Mouse (Mus musculus) left cerebral cortex, adult 2 months (tissue): ENCODE measurements at regions not wholly inside any gene's neighbourhood (a gene's known extent, or its start where the extent isn't known, plus 50 kb on each side); places are given as distances from the start of the nearest gene placed in this dataset.

Experiments
- DNase-seq, 2 experiments: peaks; one replicate each; pipeline ENCODE4 v3.0.0; 2021 to 2022; ENCODE audit warnings: low spot score in 2 of 2, mixed read lengths in 1 of 2; ENCODE audit errors: extremely low spot score in 1 of 2
- H3K27ac ChIP-seq: fragments of 200-600 bp; 2 replicates; pipeline ENCODE4 v1.8.1; 2022
- H3K4me3 ChIP-seq: fragments of 200-600 bp; 2 replicates; pipeline ENCODE4 v1.8.1; 2022
- CTCF ChIP-seq: fragments of 200-600 bp; IDR thresholded peaks from 2 replicates; pipeline ENCODE4 v1.8.1; 2022; ENCODE audit warnings: antibody characterized with exemption, mild to moderate bottlenecking, moderate library complexity
- intact Hi-C: fragments of 180-260 bp; cut with DNase I; formaldehyde crosslinking; loops from one replicate; pipeline ENCODE4 v1.15.1; 2025

- DNase-seq = no peak
- intact Hi-C loops = loop anchor here (2.0 to 5.0 kb wide), 2 partner anchors 46 to 94 kb away; no protein-coding TSS in a partner anchor
Observed at GRCm38 (mm10) chr19:27556697-27557096, 127.1 kb upstream of the Pum3 start.

DNA sequence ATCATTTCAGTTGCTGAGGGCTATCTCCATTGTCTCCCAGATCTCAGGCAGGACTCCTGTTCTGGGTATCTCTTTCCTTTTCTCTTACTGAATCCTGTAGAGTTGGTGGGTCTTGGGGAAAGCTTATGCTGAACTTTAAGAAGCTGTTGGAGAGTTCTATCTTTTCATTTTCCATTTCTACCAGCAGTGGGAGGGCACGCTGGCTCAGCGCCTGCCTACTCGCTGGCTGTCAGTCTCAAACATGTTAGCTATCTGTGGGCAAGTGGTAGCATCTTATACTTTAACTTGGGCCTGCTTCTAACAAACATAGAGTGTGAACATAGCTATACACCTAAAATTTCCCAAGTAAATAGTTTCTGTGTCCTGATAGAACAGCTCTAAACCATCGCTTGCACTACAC is 125.2 kb upstream of the Pum3 start:
- Histone ChIP-seq H3K27ac (peak overlapping the region; percentile 44; the same call in 1 of the 2 replicates), H3K4me3 (no peak overlapping the region)
- intact Hi-C loops = loop anchor here (5.0 kb wide), 1 partner anchor 93 kb away; no protein-coding TSS in a partner anchor
- DNase-seq = peak in 1 of 2 experiments; percentile 34
- no peak for TF ChIP-seq CTCF

More at GRCm38 (mm10) chr19:27556697-27557096, 127.1 kb upstream of the Pum3 start:
- no peak overlapping the region for H3K27ac ChIP-seq
- no peak for TF ChIP-seq CTCF
- H3K4me3 ChIP-seq = no peak overlapping the region

DNA sequence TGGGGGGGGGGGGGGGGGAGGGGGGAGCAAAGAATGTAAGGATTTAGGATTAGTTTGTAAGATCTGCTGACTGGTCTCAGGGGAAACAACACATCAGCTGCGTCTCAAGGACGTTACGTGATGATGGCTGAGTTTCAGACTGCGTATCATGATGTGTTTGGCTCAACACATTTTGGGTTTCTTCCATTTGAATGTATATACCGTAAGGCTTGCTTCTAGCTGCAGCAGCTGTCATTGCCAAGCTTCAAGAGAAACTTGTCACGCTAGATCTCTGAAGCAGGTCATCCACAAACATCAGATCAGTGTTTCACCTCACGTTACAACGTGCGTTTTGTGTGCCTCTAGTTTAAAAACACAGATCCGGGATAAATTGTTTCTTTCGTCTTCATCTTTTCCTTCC is 123.6 kb upstream of the Pum3 start:
- H3K4me3 ChIP-seq = no peak overlapping the region
- DNase-seq = no peak
- TF ChIP-seq CTCF = no peak
- H3K27ac ChIP-seq = 0 out of 2 replicates have a peak overlapping the region, but pooled peaks have one; percentile 7
- intact Hi-C loops = no loop called here

DNA sequence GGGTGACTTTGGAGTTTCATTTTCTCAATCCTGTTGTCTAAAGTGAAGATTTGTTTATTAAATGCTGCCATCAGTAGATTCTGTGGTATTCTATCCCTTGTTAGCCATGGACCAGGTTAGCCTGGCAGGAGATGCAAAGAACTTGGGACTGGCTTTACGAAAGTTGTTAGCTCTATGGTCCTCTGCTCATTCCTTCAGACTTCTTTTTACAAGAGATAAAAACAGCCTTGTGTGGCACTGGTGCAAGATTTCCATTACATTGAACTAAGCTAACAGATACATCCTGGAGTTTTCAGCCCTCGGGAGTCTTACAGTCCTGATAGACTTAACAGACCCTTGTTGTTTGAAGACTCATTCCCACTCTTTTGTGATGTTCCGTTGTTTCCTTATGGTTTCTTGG is 108.1 kb upstream of the Pum3 start:
- TF ChIP-seq CTCF = no peak
- intact Hi-C loops = no loop called here
- H3K27ac ChIP-seq = no peak overlapping the region
- H3K4me3 ChIP-seq = no peak overlapping the region
- no peak for DNase-seq

DNA sequence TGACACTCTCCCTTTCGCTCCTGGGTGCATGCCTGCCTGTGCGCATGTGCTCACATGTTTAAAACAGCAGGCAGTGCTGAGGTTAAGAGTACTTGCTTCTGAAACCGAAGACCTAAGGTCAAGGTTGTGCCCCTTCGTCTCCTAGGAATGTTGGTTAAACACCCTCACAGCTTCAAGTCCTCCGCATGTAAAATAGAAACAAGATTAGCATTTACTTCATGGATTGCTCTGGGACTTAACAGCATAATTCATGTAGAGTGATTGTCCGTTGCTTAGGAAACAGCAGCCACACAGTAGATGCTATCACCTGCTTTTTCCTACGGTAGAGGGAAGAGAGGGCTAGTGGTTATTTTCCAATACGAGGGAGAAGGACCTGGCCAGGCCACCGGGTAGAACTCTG is 107.4 kb upstream of the Pum3 start:
- no peak for TF ChIP-seq CTCF
- no peak for DNase-seq
- Histone ChIP-seq H3K4me3 (no peak overlapping the region), H3K27ac (no peak overlapping the region)
- intact Hi-C loops = no loop called here

- H3K27ac ChIP-seq = no peak overlapping the region
- TF ChIP-seq CTCF = no peak
- H3K4me3 ChIP-seq = no peak overlapping the region
- DNase-seq = no peak
- intact Hi-C loops = no loop called here
Observed at GRCm38 (mm10) chr19:27527940-27528558, 98.4 kb upstream of the Pum3 start.

DNA sequence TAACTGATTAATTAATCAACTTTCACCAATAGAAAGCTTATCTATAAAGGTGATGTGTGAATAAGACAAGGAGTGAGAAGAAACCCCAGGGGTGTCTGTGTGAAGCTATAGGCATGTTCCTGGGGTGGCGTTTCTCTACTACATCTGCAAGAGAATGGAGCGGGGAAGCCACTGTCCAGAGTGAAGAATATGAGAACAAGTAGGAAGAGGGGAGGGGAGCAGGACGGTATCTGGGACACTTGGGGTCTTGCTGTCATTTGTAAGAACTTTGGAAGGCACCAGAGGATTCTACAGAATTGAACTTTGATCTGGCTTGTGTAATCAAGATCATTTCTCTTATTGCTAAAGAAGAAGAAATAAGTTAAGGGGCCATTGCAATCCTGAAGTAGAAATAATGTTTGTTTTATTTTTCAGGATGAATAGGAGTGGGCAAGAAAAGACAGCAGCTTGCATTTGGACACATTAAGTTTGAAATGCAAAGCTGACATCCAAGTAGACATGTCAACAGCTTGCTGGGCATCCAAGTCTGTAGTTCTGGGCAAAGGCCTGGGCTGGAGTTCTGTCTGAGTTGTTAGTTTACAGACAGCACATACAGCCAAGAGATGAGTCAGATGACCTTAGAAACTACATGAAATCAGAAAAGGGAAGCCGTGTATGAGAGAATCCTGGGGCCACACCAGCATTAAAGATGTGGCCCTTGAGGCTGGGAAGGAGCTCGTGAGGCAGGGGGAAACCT is 89.9 kb upstream of the Pum3 start:
- Histone ChIP-seq H3K27ac (no peak overlapping the region), H3K4me3 (no peak overlapping the region)
- intact Hi-C loops = no loop called here
- no peak for DNase-seq
- no peak for TF ChIP-seq CTCF

DNA sequence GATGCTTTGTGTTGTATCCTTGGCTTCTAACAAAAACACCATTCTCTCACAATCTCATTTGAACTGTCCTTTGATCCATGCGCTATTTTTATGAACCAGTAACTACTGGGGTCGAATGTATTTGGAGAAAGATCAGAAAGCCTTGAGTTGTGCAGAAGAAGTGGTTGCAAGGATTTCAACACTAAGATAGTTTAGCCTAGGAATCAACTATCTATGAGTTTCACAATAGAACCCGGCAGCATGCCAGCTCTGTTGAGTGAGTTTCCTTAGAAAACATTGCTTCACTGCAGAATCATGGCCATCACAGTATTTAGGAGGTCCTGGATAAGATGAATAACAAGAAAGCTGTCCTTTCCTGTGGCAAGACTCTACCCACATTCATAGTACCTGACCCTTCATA is 84.6 kb upstream of the Pum3 start:
- intact Hi-C loops = no loop called here
- no peak for TF ChIP-seq CTCF
- no peak for DNase-seq
- no peak overlapping the region for H3K27ac ChIP-seq
- H3K4me3 ChIP-seq = no peak overlapping the region

- no peak for DNase-seq
- intact Hi-C loops = no loop called here
- Histone ChIP-seq H3K4me3 (no peak overlapping the region), H3K27ac (no peak overlapping the region)
- no peak for TF ChIP-seq CTCF
Observed at GRCm38 (mm10) chr19:27513535-27513934, 83.9 kb upstream of the Pum3 start.

DNA sequence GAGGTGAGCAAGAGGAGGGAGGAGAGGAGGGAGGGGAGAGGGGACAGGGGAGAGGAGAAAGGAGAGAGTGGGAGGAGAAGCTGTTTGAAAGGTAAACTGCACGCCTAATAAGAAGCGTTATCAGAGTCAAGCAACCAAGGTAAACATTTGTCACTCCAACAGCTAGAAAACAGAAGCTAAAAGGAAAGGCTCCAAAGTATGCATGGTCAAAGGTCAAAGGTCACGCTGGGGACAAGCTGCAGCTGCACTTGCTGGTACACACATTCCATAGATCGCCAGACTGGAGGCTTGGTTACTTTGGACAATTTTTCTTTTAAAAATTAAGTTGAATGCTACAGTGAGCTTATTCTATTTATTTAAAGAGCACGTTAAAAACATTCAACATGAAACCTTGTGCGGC is 81.7 kb upstream of the Pum3 start:
- no peak overlapping the region for H3K4me3 ChIP-seq
- TF ChIP-seq CTCF = no peak
- no peak for DNase-seq
- intact Hi-C loops = loop anchor here (2.0 kb wide), 1 partner anchor 45 kb away; no protein-coding TSS in a partner anchor
- H3K27ac ChIP-seq = 0 out of 2 replicates have a peak overlapping the region, but pooled peaks have one; percentile 1

DNA sequence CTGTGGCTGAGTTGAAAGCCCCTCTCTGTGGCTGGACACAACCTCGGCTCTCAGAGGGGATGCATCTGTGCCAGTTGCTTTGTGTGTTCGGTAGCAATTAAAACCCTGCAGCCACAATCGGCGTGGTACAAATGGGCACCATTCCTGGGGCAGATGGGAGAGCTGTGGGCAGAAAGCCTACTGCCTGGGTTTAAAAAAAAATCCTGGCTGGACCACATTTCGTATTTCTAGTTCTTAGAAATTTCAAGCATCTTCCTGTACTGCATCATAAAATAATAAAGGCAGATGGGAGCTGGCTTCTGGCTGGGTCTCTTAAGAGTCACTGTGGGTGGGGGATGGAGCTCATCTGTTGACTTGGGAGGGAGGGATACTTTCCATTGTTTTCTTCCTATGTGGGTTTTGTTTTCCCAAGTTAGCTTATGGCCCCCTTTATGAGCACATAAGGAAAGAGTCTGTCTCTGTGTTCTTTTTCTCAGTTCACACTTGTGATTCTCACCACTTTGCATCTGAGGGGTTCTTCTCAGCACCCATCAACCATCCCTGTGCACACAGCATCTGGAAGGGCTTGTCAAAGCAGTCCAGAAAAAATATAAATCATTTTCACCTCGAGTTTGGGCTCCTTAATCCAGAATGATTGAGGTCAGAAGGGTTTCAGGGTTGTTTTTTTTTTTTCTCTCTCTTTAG is 80.5 kb upstream of the Pum3 start:
- Histone ChIP-seq H3K27ac (peak overlapping the region; percentile 72), H3K4me3 (no peak overlapping the region)
- no peak for TF ChIP-seq CTCF
- intact Hi-C loops = loop anchor here (2.0 kb wide), 1 partner anchor 47 kb away; no protein-coding TSS in a partner anchor
- DNase-seq = peak; percentile 15 to 65

GRCm38 (mm10) chr19:27498278-27498677 is 68.7 kb upstream of the Pum3 start:
- no peak for TF ChIP-seq CTCF
- Histone ChIP-seq H3K27ac (no peak overlapping the region), H3K4me3 (no peak overlapping the region)
- DNase-seq = no peak
- intact Hi-C loops = no loop called here
